Mouse (Mus musculus): ENCODE data around the gene Gfpt1. TPM values are rescaled to one million over a fixed set of nuclear protein-coding genes. Genes with fewer than 3 reads are reported as not detected.

The Gfpt1 gene
- total RNA-seq, 4 experiments from 2014 or later, result 16.0 to 21.4 (median 16.7) TPM

DNA sequence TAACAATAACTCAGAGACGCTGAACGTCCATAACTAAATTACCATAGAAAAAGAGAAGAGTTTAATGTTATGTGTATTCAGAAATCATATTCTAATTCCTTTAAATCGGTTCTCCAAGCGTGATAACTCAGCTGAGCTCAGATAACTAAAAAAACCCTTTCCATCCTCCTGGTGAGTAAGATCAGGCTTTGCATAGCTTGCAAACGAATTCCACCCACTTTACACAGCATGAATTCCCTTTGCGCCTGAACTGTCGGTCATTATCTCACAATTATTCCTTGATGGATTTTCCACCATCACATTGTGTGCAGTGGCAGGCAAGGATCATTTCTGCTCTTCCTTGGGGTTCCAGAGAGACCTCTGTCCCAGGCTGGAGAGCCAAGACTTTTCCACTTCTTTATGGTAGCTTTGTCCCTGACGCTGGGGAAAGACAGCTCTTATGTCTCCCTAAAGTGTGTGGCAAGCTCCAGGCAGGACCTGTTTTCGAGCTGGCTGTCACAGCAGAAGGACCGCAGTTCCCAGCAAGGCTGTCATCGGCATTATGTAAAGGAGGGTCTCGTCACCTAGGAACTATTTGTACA is 91.4 kb downstream of the Gfpt1 start:
- no peak for DNase-seq (ENCODE audit: low spot score)

DNA sequence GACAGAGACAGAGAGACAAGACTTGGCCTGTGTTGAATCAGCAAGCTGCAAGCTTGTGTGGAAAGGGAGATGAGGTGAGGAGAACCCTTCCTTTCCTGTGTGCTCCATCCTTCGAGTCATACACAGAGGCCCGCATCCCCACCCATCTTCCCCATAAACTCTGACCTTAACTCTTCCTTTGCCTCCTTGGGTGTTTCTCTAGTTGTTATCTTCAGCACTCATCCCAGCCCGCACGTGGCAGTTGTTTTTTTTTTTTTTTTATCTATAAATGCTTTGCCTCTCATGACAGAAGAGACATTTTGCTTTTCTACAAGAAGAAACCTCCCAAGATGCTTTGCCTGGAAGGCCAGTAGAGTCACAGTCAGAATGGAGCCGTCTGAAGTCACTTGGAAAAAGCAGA is 95.8 kb downstream of the Gfpt1 start:
- no peak for DNase-seq (ENCODE audit: low spot score)

DNA sequence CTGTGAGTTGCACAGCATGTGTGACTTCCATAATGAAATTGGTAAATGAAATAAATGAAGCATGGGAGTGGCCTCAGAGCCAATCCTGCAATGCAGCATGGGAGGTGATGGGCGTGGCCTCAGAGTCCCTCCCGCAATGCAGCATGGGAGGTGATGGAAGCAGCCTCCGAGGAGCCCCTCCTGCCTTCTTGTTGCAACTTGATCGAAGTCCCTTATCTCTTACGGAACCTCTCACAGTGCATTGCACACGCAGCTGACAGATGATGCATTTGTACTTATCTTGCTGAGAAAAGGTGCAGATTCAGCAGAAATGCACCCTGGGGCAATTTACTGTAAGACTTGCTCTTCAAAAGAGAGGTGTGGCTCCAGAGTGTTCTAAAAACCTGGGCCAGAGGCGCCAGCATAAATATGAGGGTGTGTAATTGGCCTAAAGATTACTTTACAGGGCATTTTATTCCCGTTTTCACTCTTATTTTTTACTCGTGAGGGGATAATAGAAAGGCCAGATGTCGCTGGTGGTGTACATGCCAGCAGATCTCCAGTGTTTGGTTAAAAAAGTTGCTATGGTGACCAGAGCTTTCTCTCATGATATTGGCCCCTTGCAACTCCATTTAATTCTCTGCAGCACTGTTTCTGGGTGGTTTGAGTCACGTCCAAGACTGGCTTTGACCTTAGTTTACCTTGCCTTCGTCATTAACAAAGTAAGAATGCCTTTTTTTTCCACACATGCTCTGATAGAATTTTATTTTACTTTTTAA is 97.3 kb downstream of the Gfpt1 start:
- DNase-seq (ENCODE audit: low spot score), result peak; percentile 21

Other genes starting within 250 kb of the Gfpt1 start
- gene Anxa4, start 249.3 kb upstream of the Gfpt1 start, total RNA-seq (2022), result 10 to 100 TPM; 29.2 to 41.0 (median 37.3) TPM
- 10 to 100 TPM; 75.9 to 93.5 (median 92.3) TPM for gene Aak1, start 193.3 kb upstream of the Gfpt1 start, total RNA-seq (2022)
- gene Nfu1, start 33.6 kb upstream of the Gfpt1 start, total RNA-seq (2022), result 10 to 100 TPM; 78.5 to 83.2 (median 80.7) TPM
- gene D6Ertd527e, start 61.9 kb downstream of the Gfpt1 start, total RNA-seq (2022), result under 1 TPM in 1 of 4 experiments, not detected in 3; 0.44 TPM